Mouse (Mus musculus) kidney, postnatal 10 days (tissue): ENCODE measurements around the gene Tiam1.

Experiments
- DNase-seq: peaks from one replicate; pipeline ENCODE4 v3.0.0; 2021; ENCODE audit warnings: mixed read lengths

Gene Tiam1

GRCm38 (mm10) chr16:89946816-89947215, 196.8 kb downstream of the Tiam1 start:
- DNase-seq: no peak

GRCm38 (mm10) chr16:89944604-89945283, 198.8 kb downstream of the Tiam1 start:
- no peak for DNase-seq

GRCm38 (mm10) chr16:89944050-89944449, 199.5 kb downstream of the Tiam1 start:
- DNase-seq: peak; percentile 42

- DNase-seq: peak; percentile 63
These were observed 200.2 kb downstream of the Tiam1 start for GRCm38 (mm10) chr16:89943267-89943971.

GRCm38 (mm10) chr16:89940696-89941095, 202.9 kb downstream of the Tiam1 start:
- DNase-seq: no peak

GRCm38 (mm10) chr16:89938277-89938676, 205.3 kb downstream of the Tiam1 start:
- DNase-seq: peak; percentile 18

GRCm38 (mm10) chr16:89936571-89936970, 207.0 kb downstream of the Tiam1 start:
- DNase-seq: no peak

- DNase-seq: no peak
These were observed 208.2 kb downstream of the Tiam1 start for GRCm38 (mm10) chr16:89935398-89935797.

GRCm38 (mm10) chr16:89934616-89935015, 209.0 kb downstream of the Tiam1 start:
- no peak for DNase-seq

GRCm38 (mm10) chr16:89933976-89934375, 209.6 kb downstream of the Tiam1 start:
- DNase-seq: no peak

- no peak for DNase-seq
These were observed 215.0 kb downstream of the Tiam1 start for GRCm38 (mm10) chr16:89928611-89929010.

- DNase-seq: peak; percentile 57
These were observed 219.2 kb downstream of the Tiam1 start for GRCm38 (mm10) chr16:89924249-89924890.

- no peak for DNase-seq
These were observed 220.3 kb downstream of the Tiam1 start for GRCm38 (mm10) chr16:89923311-89923710.

GRCm38 (mm10) chr16:89922458-89922857, 221.1 kb downstream of the Tiam1 start:
- DNase-seq: no peak

GRCm38 (mm10) chr16:89921370-89921769, 222.2 kb downstream of the Tiam1 start:
- no peak for DNase-seq

- no peak for DNase-seq
These were observed 223.2 kb downstream of the Tiam1 start for GRCm38 (mm10) chr16:89920417-89920816.

- DNase-seq: no peak
These were observed 226.2 kb downstream of the Tiam1 start for GRCm38 (mm10) chr16:89917404-89917803.

- no peak for DNase-seq
These were observed 228.6 kb downstream of the Tiam1 start for GRCm38 (mm10) chr16:89914946-89915345.

GRCm38 (mm10) chr16:89912686-89913375, 230.7 kb downstream of the Tiam1 start:
- peak; percentile 49 for DNase-seq

GRCm38 (mm10) chr16:89909393-89910068, 234.0 kb downstream of the Tiam1 start:
- no peak for DNase-seq

- no peak for DNase-seq
These were observed 235.9 kb downstream of the Tiam1 start for GRCm38 (mm10) chr16:89907651-89908050.

- no peak for DNase-seq
These were observed 236.7 kb downstream of the Tiam1 start for GRCm38 (mm10) chr16:89906909-89907308.
